In the genomic region with DNA sequence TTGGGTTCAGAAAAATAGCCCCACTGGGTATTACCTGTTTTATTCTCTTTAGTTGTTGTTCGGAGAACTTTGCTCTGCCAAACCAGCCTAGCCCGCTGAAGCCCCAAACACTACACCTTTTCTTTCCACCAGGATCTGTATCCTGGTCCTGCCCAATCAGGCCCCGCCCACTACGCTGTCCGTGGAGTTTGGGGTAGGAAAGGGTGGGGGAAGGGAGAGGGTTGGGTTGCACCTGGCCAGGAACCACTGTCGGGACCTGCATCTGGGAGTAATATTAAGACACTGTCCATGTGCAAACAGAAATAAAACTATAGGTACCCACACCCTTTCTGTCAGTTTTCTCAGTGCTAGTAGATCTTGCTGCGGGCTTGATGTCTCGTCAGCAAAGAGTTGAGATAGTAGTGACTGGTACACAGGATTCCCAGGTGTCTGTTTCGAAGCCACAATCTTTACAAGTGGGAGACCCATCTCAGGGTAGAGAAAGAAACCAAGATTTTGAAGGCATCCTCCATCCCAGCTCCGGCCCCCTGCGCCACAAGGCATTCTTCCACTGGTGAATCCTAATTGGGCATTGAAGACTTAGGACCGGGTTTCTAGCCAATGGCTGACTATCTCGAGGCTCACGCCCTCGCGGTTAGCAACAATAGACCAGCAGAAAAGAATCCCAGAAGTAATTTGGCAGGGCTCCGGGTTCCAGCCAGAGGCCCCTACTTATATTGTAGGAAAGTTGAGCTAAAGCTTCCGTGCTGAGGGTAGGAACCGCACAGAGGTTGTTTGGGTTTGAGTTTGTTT, we compare ENCODE assay signal across 8 mouse cellular contexts. TPM values are rescaled to one million over a fixed set of nuclear protein-coding genes. Genes with fewer than 3 reads are reported as not detected.
DNase-seq lines count a peak whose midpoint lies in the region; ATAC-seq and TF ChIP-seq lines count a peak whose summit lies in the region.

A gene (minus strand): TSS at position 529 of the 792 bp plus-strand sequence.

- TF ChIP-seq EP300 in liver, postnatal 0 days (IDR thresholded peaks at IDR 0.05; ENCODE audit: low read depth) = no peak

- intact Hi-C loops in heart, postnatal 25 days (cut with DNase I) = no loop called here

- no peaks in the 10 kb centered on the region for H3K9me3 ChIP-seq in forebrain, embryonic 14.5 days (replicated peaks; ENCODE audit: control insufficient read depth, low read length)
- H3K9me3 ChIP-seq in hindbrain, postnatal 0 days (ENCODE audit: low read length) = no peaks in the 10 kb centered on the region
- H3K9me3 ChIP-seq in liver, postnatal 0 days (ENCODE audit: low read length) = no peaks in the 10 kb centered on the region

- peak; percentile 77 for ATAC-seq in forebrain, embryonic 14.5 days
- ATAC-seq in hindbrain, postnatal 0 days = peak; percentile 61
- no peak for ATAC-seq in liver, postnatal 0 days

- 0 out of 2 replicates have a peak within 1 kb of the TSS, but pooled peaks have one; percentile 4 for H3K27ac ChIP-seq in forebrain, embryonic 14.5 days (ENCODE audit: low read depth, low read length)
- no peak within 1 kb of the TSS for H3K27ac ChIP-seq in hindbrain, postnatal 0 days
- H3K27ac ChIP-seq in liver, postnatal 0 days (ENCODE audit: low read depth) = no peak within 1 kb of the TSS

- peak within 1 kb of the TSS; percentile 22; the same call in 1 of the 2 replicates for H3K9ac ChIP-seq in forebrain, embryonic 14.5 days (ENCODE audit: low read length)
- peak within 1 kb of the TSS; percentile 33; the same call in 1 of the 2 replicates for H3K9ac ChIP-seq in hindbrain, postnatal 0 days (replicated peaks; ENCODE audit: low read length)
- H3K9ac ChIP-seq in liver, postnatal 0 days (replicated peaks) = no peak within 1 kb of the TSS

- no peaks in the 10 kb centered on the region for H3K36me3 ChIP-seq in forebrain, embryonic 14.5 days (ENCODE audit: control insufficient read depth, insufficient read depth, low read length)
- no peaks in the 10 kb centered on the region for H3K36me3 ChIP-seq in hindbrain, postnatal 0 days (ENCODE audit: insufficient read depth, low read length)
- H3K36me3 ChIP-seq in liver, postnatal 0 days (replicated peaks; ENCODE audit: insufficient read depth, low read length) = no peaks in the 10 kb centered on the region

- H3K4me2 ChIP-seq in forebrain, embryonic 14.5 days (ENCODE audit: low read length) = peak within 1 kb of the TSS; percentile 53
- peak within 1 kb of the TSS; percentile 57 for H3K4me2 ChIP-seq in hindbrain, postnatal 0 days (ENCODE audit: low read depth, low read length)
- peak within 1 kb of the TSS; percentile 63 for H3K4me2 ChIP-seq in liver, postnatal 0 days (ENCODE audit: low read depth, low read length)

- H3K4me1 ChIP-seq in forebrain, embryonic 14.5 days (ENCODE audit: control insufficient read depth, insufficient read depth, low read length) = peaks cover 14% of the 10 kb centered on the region
- H3K4me1 ChIP-seq in hindbrain, postnatal 0 days (ENCODE audit: insufficient read depth, low read length) = peaks cover 6% of the 10 kb centered on the region; the same call in 1 of the 2 replicates
- peaks cover 28% of the 10 kb centered on the region for H3K4me1 ChIP-seq in liver, postnatal 0 days (ENCODE audit: insufficient read depth)

- under 1% methylated on average over 19 of the region's 19 CpGs for WGBS in forebrain, embryonic 14.5 days
- 3% methylated on average over 19 of the region's 19 CpGs for WGBS in hindbrain, postnatal 0 days
- 26% methylated on average over 19 of the region's 19 CpGs for WGBS in liver, postnatal 0 days (ENCODE audit: insufficient replicate concordance)

- peak within 1 kb of the TSS; percentile 29 for H3K4me3 ChIP-seq in forebrain, embryonic 14.5 days (ENCODE audit: low read depth, low read length)
- peak within 1 kb of the TSS; percentile 29 for H3K4me3 ChIP-seq in hindbrain, postnatal 0 days (ENCODE audit: low read length)
- peak within 1 kb of the TSS; percentile 21 for H3K4me3 ChIP-seq in liver, postnatal 0 days (ENCODE audit: low read depth, low read length)

- no peaks in the 10 kb centered on the region for H3K27me3 ChIP-seq in forebrain, embryonic 14.5 days (replicated peaks; ENCODE audit: control insufficient read depth, insufficient read depth, low read length)
- no peaks in the 10 kb centered on the region for H3K27me3 ChIP-seq in hindbrain, postnatal 0 days (ENCODE audit: insufficient read depth, low read length)
- no peaks in the 10 kb centered on the region for H3K27me3 ChIP-seq in liver, postnatal 0 days (ENCODE audit: insufficient read depth, low read length)

- TF ChIP-seq CTCF in hindbrain, postnatal 0 days (IDR thresholded peaks at IDR 0.05; ENCODE audit: low read depth) = no peak
- no peak for TF ChIP-seq CTCF in liver, postnatal 0 days (IDR thresholded peaks at IDR 0.05; ENCODE audit: low read depth)

- peak; percentile 96 for DNase-seq in heart, adult 11 months
- no peak for DNase-seq in heart, postnatal 25 days (ENCODE audit: low spot score)
- peak; percentile 92 for DNase-seq in forebrain, embryonic 14.5 days (ENCODE audit: low spot score)
- DNase-seq in hindbrain, postnatal 0 days (ENCODE audit: low spot score) = peak; percentile 78
- no peak for DNase-seq in liver, postnatal 0 days
- DNase-seq in ovary, postnatal 36 days (ENCODE audit: low spot score) = peak; percentile 56
- no peak for DNase-seq in spleen, postnatal 4 days (ENCODE audit: low spot score in 2 of 2)
- no peak for DNase-seq in thymus, postnatal 10 days (ENCODE audit: low spot score in 2 of 2)

RNA-seq across cellular contexts. Expression of the gene that starts here (rescaled TPM):
- not detected for total RNA-seq in heart, postnatal 25 days (2021)
- 4.1 and 4.2 TPM in 2 replicates for polyA plus RNA-seq in forebrain, embryonic 14.5 days (2014; fragmentation: Nextera tagmentation; extraction: Ambion mirVana)
- 0.21 and 0.83 TPM in 2 replicates for total RNA-seq in hindbrain, postnatal 0 days (2014; rRNA removed)
- 1.2 and 1.4 TPM in 2 replicates for polyA plus RNA-seq in hindbrain, postnatal 0 days (2015; fragmentation: Nextera tagmentation; extraction: Ambion mirVana)
- 0.15 and 0.41 TPM in 2 replicates for polyA plus RNA-seq in liver, postnatal 0 days (2015; fragmentation: Nextera tagmentation; extraction: Ambion mirVana)

Comparison
In these comparisons a context has a peak if more than half of its experiments do, and no peak if none do; other contexts are left out.
1. DNase-seq: peak in heart, adult 11 months (single experiment), forebrain, embryonic 14.5 days (single experiment), hindbrain, postnatal 0 days (single experiment) and ovary, postnatal 36 days (single experiment); none in heart, postnatal 25 days (single experiment), liver, postnatal 0 days (single experiment), spleen, postnatal 4 days (0 of 2) and thymus, postnatal 10 days (0 of 2).
2. Peak in every context shown above with its lines, with median percentiles within 50 percentile points of each other: H3K4me2 ChIP-seq and H3K4me3 ChIP-seq.